Mouse (Mus musculus) liver, postnatal 0 days (tissue): ENCODE measurements around the gene Vwa5b1.

Experiments used
- CTCF ChIP-seq: sonication (generic); IDR thresholded peaks from 2 replicates; pipeline ENCODE4 v1.5.1; 2016; ENCODE audit warnings: antibody characterized with exemption, low read depth
- EP300 ChIP-seq: IDR thresholded peaks from 2 replicates; pipeline ENCODE4 v1.6.1; 2016; ENCODE audit warnings: antibody characterized with exemption, low read depth, mild to moderate bottlenecking

DNA sequence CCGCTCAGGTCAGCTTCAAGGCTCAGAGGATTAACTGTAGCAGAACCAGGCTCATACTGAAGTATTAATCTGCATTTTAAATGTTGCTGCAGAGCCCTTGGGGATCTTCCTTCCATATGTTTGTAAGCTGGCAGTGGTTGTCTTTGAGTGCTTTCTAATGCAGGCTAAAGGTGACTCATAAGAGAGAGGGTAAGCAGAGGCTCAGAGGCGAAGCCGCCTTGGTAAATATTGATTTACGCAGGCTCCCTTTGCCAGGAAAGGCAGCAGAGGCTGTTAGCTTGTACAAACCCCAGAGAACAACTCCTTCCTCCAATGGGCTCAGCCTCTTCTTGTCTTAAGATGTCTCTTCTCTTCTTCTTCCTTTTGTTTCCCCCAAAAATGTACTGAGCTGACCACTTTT lies 36.5 kb upstream of the Vwa5b1 start:
- TF ChIP-seq CTCF: no peak
- TF ChIP-seq EP300: no peak
